Mouse (Mus musculus) kidney, adult 2 months (tissue): ENCODE data around the gene Chd5. TPM values are rescaled to one million over a fixed set of nuclear protein-coding genes. Genes with fewer than 3 reads are reported as not detected.

Source experiments
- DNase-seq: peaks from one replicate; pipeline ENCODE4 v3.0.0; 2021
- H3K27ac ChIP-seq: fragments of 200-500 bp; 2 replicates; pipeline ENCODE4 v1.5.1; 2012; ENCODE audit warnings: low read depth, low read length, control low read depth, inconsistent platforms; ENCODE audit not compliant: insufficient read depth
- H3K27me3 ChIP-seq: fragments of 200-500 bp; replicated peaks from 2 replicates; pipeline ENCODE4 v1.6.1; 2012; ENCODE audit warnings: mild to moderate bottlenecking, moderate library complexity, low read length, inconsistent platforms; ENCODE audit not compliant: control insufficient read depth, insufficient read depth
- H3K36me3 ChIP-seq: fragments of 200-500 bp; 2 replicates; pipeline ENCODE4 v1.6.1; 2012; ENCODE audit warnings: mild to moderate bottlenecking, moderate library complexity, low read length, inconsistent platforms; ENCODE audit not compliant: control insufficient read depth, insufficient read depth
- H3K4me1 ChIP-seq: fragments of 200-500 bp; 2 replicates; pipeline ENCODE4 v1.6.1; 2011; ENCODE audit warnings: low read length; ENCODE audit not compliant: control insufficient read depth, insufficient read depth
- H3K4me3 ChIP-seq: fragments of 200-500 bp; 2 replicates; pipeline ENCODE4 v1.5.1; 2011; ENCODE audit warnings: mild to moderate bottlenecking, low read depth, low read length, control low read depth; ENCODE audit not compliant: insufficient read depth
- CTCF ChIP-seq: fragments of 200-500 bp; conservative IDR thresholded peaks from 2 replicates; pipeline ENCODE4 v1.5.1; 2011; ENCODE audit warnings: low read depth, mild to moderate bottlenecking, control low read depth, low read length, moderate library complexity, mixed read lengths; ENCODE audit not compliant: insufficient read depth, insufficient read length
- POLR2A ChIP-seq: fragments of 200-500 bp; IDR thresholded peaks from one replicate; pipeline ENCODE4 v1.6.1; 2011; ENCODE audit warnings: low read depth, low read length, control low read depth
- WGBS: fragments of 180-500 bp; shearing (Covaris S2); methylation state at CpG from one replicate; pipeline ENCODE4 v1.1.7; 2018; 5-methylcytosine and 5-hydroxymethylcytosine counted together
- polyA plus RNA-seq: library from polyadenylated mRNA; depleted of rRNA; stranded (reverse); fragments of >200 nt; gene quantifications from 2 replicates; pipeline ENCODE4 v1.2.3, GENCODE M21; 2012; rRNA removed

Chd5 gene
- polyA plus RNA-seq: 0.16 and 0.34 TPM in 2 replicates

- Histone ChIP-seq H3K4me3 (peak within 1 kb of the TSS; percentile 30; the same call in 1 of the 2 replicates), H3K27me3 (peaks cover 4% of the 10 kb centered on the region; the same call in 1 of the 2 replicates), H3K27ac (no peak within 1 kb of the TSS), H3K36me3 (no peaks in the 10 kb centered on the region), H3K4me1 (no peaks in the 10 kb centered on the region)
- no peak for DNase-seq
- 2% methylated on average over 115 of the region's 120 CpGs for WGBS
- TF ChIP-seq POLR2A (no peak), CTCF (no peak)
These were observed at the start of gene Chd5 for GRCm38 (mm10) chr4:152338419-152339292. Gene Chd5, plus strand, starts transcription at chr4:152338651.

GRCm38 (mm10) chr4:152290385-152290784 lies 48.1 kb upstream of the Chd5 start:
- no peak for TF ChIP-seq CTCF
- Histone ChIP-seq H3K27me3 (no peaks in the 10 kb centered on the region), H3K4me1 (no peaks in the 10 kb centered on the region), H3K36me3 (no peaks in the 10 kb centered on the region), H3K4me3 (no peak overlapping the region), H3K27ac (no peak overlapping the region)
- no peak for DNase-seq
- WGBS: 7% methylated on average over 39 of the region's 39 CpGs

- Histone ChIP-seq H3K4me1 (no peaks in the 10 kb centered on the region), H3K27me3 (no peaks in the 10 kb centered on the region), H3K36me3 (no peaks in the 10 kb centered on the region), H3K27ac (no peak overlapping the region), H3K4me3 (no peak overlapping the region)
- 24% methylated on average over 11 of the region's 11 CpGs for WGBS
- no peak for TF ChIP-seq POLR2A
- TF ChIP-seq CTCF: no peak
- no peak for DNase-seq
These were observed 47.5 kb upstream of the Chd5 start for GRCm38 (mm10) chr4:152290991-152291390.

- Histone ChIP-seq H3K4me3 (no peak within 1 kb of the TSS), H3K27me3 (no peaks in the 10 kb centered on the region), H3K4me1 (peaks cover 2% of the 10 kb centered on the region; the same call in 1 of the 2 replicates), H3K36me3 (no peaks in the 10 kb centered on the region), H3K27ac (no peak within 1 kb of the TSS)
- 44% methylated on average over 6 of the region's 6 CpGs for WGBS
- no peak for TF ChIP-seq POLR2A
- TF ChIP-seq CTCF: no peak
- no peak for DNase-seq
These were observed 46.9 kb upstream of the Chd5 start, which contains the start of gene Hes3 for GRCm38 (mm10) chr4:152291562-152291961. Gene Hes3, minus strand, starts transcription at chr4:152291662.

GRCm38 (mm10) chr4:152292102-152292765 lies 46.2 kb upstream of the Chd5 start:
- TF ChIP-seq POLR2A (no peak), CTCF (no peak)
- Histone ChIP-seq H3K27ac (no peak overlapping the region), H3K36me3 (no peaks in the 10 kb centered on the region), H3K4me3 (no peak overlapping the region), H3K4me1 (peaks cover 2% of the 10 kb centered on the region; the same call in 1 of the 2 replicates), H3K27me3 (no peaks in the 10 kb centered on the region)
- WGBS: 24% methylated on average over 12 of the region's 12 CpGs
- no peak for DNase-seq

- Histone ChIP-seq H3K36me3 (no peaks in the 10 kb centered on the region), H3K4me1 (peaks cover 5% of the 10 kb centered on the region), H3K27ac (no peak overlapping the region; the same call in 1 of the 2 replicates), H3K4me3 (no peak overlapping the region), H3K27me3 (no peaks in the 10 kb centered on the region)
- DNase-seq: peak; percentile 47
- 50% methylated on average over 10 of the region's 10 CpGs for WGBS
- TF ChIP-seq POLR2A: no peak
- TF ChIP-seq CTCF: no peak
These were observed 44.1 kb upstream of the Chd5 start for GRCm38 (mm10) chr4:152294188-152294929.
